Mouse (Mus musculus) small intestine, adult 2 months (tissue): ENCODE data around the gene St5. TPM values are rescaled to one million over a fixed set of nuclear protein-coding genes. Genes with fewer than 3 reads are reported as not detected.

Experiments used
- H3K27ac ChIP-seq: fragments of 200-500 bp; 2 replicates; pipeline ENCODE4 v1.5.1; 2012; ENCODE audit warnings: low read depth, low read length, control low read depth, inconsistent platforms; ENCODE audit not compliant: insufficient read depth
- H3K27me3 ChIP-seq: fragments of 200-500 bp; 2 replicates; pipeline ENCODE4 v1.6.1; 2012; ENCODE audit warnings: mild to moderate bottlenecking, moderate library complexity, low read length, inconsistent platforms; ENCODE audit not compliant: control insufficient read depth, insufficient read depth
- H3K36me3 ChIP-seq: fragments of 200-500 bp; 2 replicates; pipeline ENCODE4 v1.6.1; 2012; ENCODE audit warnings: mild to moderate bottlenecking, low read length, control low read depth, inconsistent platforms; ENCODE audit not compliant: control insufficient read depth, insufficient read depth
- H3K4me1 ChIP-seq: fragments of 200-500 bp; 2 replicates; pipeline ENCODE4 v1.6.1; 2012; ENCODE audit warnings: low read length, inconsistent platforms, mixed read lengths; ENCODE audit not compliant: control insufficient read depth, insufficient read depth, insufficient read length
- H3K4me3 ChIP-seq: fragments of 200-500 bp; 2 replicates; pipeline ENCODE4 v1.5.1; 2012; ENCODE audit warnings: low read depth, mild to moderate bottlenecking, control low read depth, inconsistent platforms, low read length, moderate library complexity
- CTCF ChIP-seq: fragments of 200-500 bp; IDR thresholded peaks from 2 replicates; pipeline ENCODE4 v1.5.1; 2012; ENCODE audit warnings: low read depth, mild to moderate bottlenecking, control low read depth, inconsistent platforms, low read length, moderate library complexity, mixed read lengths; ENCODE audit not compliant: insufficient replicate concordance, insufficient read length; ENCODE audit errors: extremely low read depth
- POLR2A ChIP-seq: fragments of 200-500 bp; IDR thresholded peaks from 2 replicates; pipeline ENCODE4 v1.6.1; 2012; ENCODE audit warnings: low read depth, mild to moderate bottlenecking, control low read depth, inconsistent platforms, low read length, moderate library complexity
- WGBS: fragments of 180-500 bp; shearing (Covaris S2); methylation state at CpG from one replicate; pipeline ENCODE4 v1.1.7; 2018; 5-methylcytosine and 5-hydroxymethylcytosine counted together
- polyA plus RNA-seq: library from polyadenylated mRNA; depleted of rRNA; stranded (reverse); fragments of >200 nt; gene quantifications from 2 replicates; pipeline ENCODE4 v1.2.3, GENCODE M21; 2012

The St5 gene
- polyA plus RNA-seq, 1 experiment, result 37.7 TPM

DNA sequence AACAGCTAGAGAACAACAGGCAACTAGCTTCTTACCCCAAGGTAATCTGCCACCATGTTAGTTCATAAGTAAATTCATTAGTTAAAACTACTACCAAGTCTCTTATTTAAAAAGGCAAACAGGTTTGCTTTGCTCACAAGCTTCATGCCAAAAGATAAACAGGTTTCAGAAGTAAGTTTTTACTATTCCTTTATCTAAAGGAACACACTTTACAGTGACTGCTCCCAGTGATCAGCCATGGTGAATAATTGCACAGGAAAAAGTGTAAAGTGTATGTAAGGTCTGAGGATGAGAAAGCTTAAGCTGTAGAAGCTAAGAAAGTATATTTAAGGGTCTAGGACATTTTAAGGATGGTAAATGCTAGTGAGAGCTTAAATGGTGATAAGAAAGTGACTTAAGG, 109.4 kb downstream of the St5 start:
- no peak overlapping the region for H3K4me3 ChIP-seq
- H3K36me3 ChIP-seq, result peaks cover 2% of the 10 kb centered on the region; the same call in 1 of the 2 replicates
- H3K4me1 ChIP-seq, result peaks cover 32% of the 10 kb centered on the region; the same call in 1 of the 2 replicates
- no peaks in the 10 kb centered on the region for H3K27me3 ChIP-seq
- H3K27ac ChIP-seq, result no peak overlapping the region
- no peak for TF ChIP-seq POLR2A
- TF ChIP-seq CTCF, result no peak

- Histone ChIP-seq H3K36me3 (no peaks in the 10 kb centered on the region), H3K4me1 (peaks cover 39% of the 10 kb centered on the region; the same call in 1 of the 2 replicates), H3K27me3 (no peaks in the 10 kb centered on the region), H3K4me3 (no peak overlapping the region), H3K27ac (peak overlapping the region; percentile 41)
- TF ChIP-seq POLR2A (no peak), CTCF (no peak)
- 13% methylated on average over 4 of the region's 4 CpGs for WGBS
Measured at GRCm38 (mm10) chr7:109592184-109592583, 111.2 kb downstream of the St5 start.

- H3K4me1 ChIP-seq, result peaks cover 39% of the 10 kb centered on the region; the same call in 1 of the 2 replicates
- H3K27ac ChIP-seq, result no peak overlapping the region
- TF ChIP-seq CTCF, result no peak
- no peak for TF ChIP-seq POLR2A
- 30% methylated on average over 2 of the region's 2 CpGs for WGBS
- H3K27me3 ChIP-seq, result no peaks in the 10 kb centered on the region
- H3K36me3 ChIP-seq, result no peaks in the 10 kb centered on the region
- no peak overlapping the region for H3K4me3 ChIP-seq
Measured at GRCm38 (mm10) chr7:109590576-109590975, 112.8 kb downstream of the St5 start.

- 44% methylated on average over 6 of the region's 6 CpGs for WGBS
- Histone ChIP-seq H3K36me3 (no peaks in the 10 kb centered on the region), H3K4me3 (no peak overlapping the region), H3K4me1 (peaks cover 31% of the 10 kb centered on the region; the same call in 1 of the 2 replicates), H3K27ac (0 out of 2 replicates have a peak overlapping the region, but pooled peaks have one; percentile 16), H3K27me3 (no peaks in the 10 kb centered on the region)
- TF ChIP-seq POLR2A, result no peak
- TF ChIP-seq CTCF, result no peak
Measured at GRCm38 (mm10) chr7:109588990-109589389, 114.4 kb downstream of the St5 start.

DNA sequence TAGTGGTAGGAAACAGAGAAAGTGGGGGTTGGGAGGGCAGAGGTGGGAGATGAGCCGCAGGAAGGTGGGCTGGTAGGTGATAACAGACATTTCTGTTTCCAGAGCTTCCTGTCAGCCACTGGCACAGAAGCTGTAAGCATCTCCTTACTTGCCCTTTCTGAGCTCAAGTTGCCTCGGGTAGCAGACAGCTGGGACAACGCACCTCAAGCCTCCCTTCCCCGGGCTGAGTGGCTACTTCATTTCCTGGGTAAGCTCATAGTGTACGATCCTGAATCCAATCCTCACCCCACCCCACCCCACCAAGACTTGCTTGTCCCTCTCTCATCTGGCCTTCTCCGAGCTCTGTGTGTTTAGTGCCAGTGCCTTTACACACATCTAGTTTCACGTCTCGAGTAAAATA, 115.3 kb downstream of the St5 start:
- H3K27me3 ChIP-seq, result no peaks in the 10 kb centered on the region
- no peak overlapping the region for H3K4me3 ChIP-seq
- H3K4me1 ChIP-seq, result peaks cover 27% of the 10 kb centered on the region; the same call in 1 of the 2 replicates
- TF ChIP-seq POLR2A (no peak), CTCF (no peak)
- H3K27ac ChIP-seq, result peak overlapping the region; percentile 15; the same call in 1 of the 2 replicates
- no peaks in the 10 kb centered on the region for H3K36me3 ChIP-seq
- WGBS, result 63% methylated on average over 8 of the region's 8 CpGs

GRCm38 (mm10) chr7:109584467-109584866, 118.9 kb downstream of the St5 start:
- Histone ChIP-seq H3K27me3 (no peaks in the 10 kb centered on the region), H3K4me1 (peaks cover 8% of the 10 kb centered on the region; the same call in 1 of the 2 replicates), H3K27ac (no peak overlapping the region), H3K4me3 (no peak overlapping the region), H3K36me3 (no peaks in the 10 kb centered on the region)
- no peak for TF ChIP-seq POLR2A
- TF ChIP-seq CTCF, result no peak
- 62% methylated on average over 1 of the region's 1 CpGs for WGBS

DNA sequence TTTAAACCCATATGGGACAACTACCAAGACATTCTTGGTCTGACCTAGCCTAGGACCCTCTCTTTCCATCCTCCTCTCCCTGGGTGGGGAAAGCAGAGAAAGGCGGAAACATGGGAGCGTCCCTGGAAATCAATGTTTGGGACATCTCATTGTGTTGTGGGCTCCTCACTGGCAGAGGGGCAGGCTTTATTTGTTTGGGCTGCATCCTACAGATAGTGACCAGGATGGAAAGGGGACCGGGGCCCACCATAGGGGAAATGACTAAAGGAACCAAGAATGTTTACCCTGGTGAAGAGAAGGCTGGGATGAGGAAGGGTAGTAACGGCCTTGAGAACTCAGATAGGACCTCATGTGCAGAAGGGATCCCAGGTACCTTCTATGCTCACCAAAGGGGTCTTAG, 122.9 kb downstream of the St5 start:
- no peak overlapping the region for H3K4me3 ChIP-seq
- TF ChIP-seq POLR2A, result no peak
- no peak for TF ChIP-seq CTCF
- no peaks in the 10 kb centered on the region; the same call in 1 of the 2 replicates for H3K4me1 ChIP-seq
- H3K27ac ChIP-seq, result no peak overlapping the region
- 81% methylated on average over 4 of the region's 4 CpGs for WGBS
- H3K27me3 ChIP-seq, result no peaks in the 10 kb centered on the region
- no peaks in the 10 kb centered on the region for H3K36me3 ChIP-seq

- WGBS, result 69% methylated on average over 6 of the region's 6 CpGs
- TF ChIP-seq CTCF (no peak), POLR2A (no peak)
- Histone ChIP-seq H3K4me3 (no peak overlapping the region), H3K4me1 (no peaks in the 10 kb centered on the region; the same call in 1 of the 2 replicates), H3K36me3 (no peaks in the 10 kb centered on the region), H3K27ac (no peak overlapping the region; the same call in 1 of the 2 replicates), H3K27me3 (no peaks in the 10 kb centered on the region)
Measured at GRCm38 (mm10) chr7:109579585-109580307, 123.7 kb downstream of the St5 start.
